Mouse (Mus musculus) C2C12 (cell line): ENCODE data around the gene Grxcr1.

ENCODE experiments used
- CEBPB ChIP-seq: IDR thresholded peaks from one replicate; pipeline ENCODE4 v1.6.1; 2011; ENCODE audit warnings: low read depth, mild to moderate bottlenecking, control low read depth, moderate library complexity
- CTCF ChIP-seq: IDR thresholded peaks from one replicate; pipeline ENCODE4 v1.5.1; 2011; ENCODE audit not compliant: control insufficient read depth, insufficient read depth, insufficient read length
- FOSL1 ChIP-seq: IDR thresholded peaks from one replicate; pipeline ENCODE4 v1.8.0; 2011; ENCODE audit warnings: mild to moderate bottlenecking, low read length; ENCODE audit not compliant: poor library complexity, insufficient read depth, severe bottlenecking
- MAX ChIP-seq: IDR thresholded peaks from one replicate; pipeline ENCODE4 v1.6.1; 2011; ENCODE audit warnings: mild to moderate bottlenecking, control low read depth
- MYOD1 ChIP-seq: IDR thresholded peaks from one replicate; pipeline ENCODE4 v1.6.1; 2011; ENCODE audit warnings: low read depth; ENCODE audit not compliant: control insufficient read depth, insufficient read length
- MYOG ChIP-seq: IDR thresholded peaks from one replicate; pipeline ENCODE4 v1.6.1; 2011; ENCODE audit not compliant: control insufficient read depth, insufficient read length; ENCODE audit errors: extremely low read depth
- USF1 ChIP-seq: IDR thresholded peaks from one replicate; pipeline ENCODE4 v1.6.1; 2011; ENCODE audit warnings: low read depth, mild to moderate bottlenecking, control low read depth, moderate library complexity

DNA sequence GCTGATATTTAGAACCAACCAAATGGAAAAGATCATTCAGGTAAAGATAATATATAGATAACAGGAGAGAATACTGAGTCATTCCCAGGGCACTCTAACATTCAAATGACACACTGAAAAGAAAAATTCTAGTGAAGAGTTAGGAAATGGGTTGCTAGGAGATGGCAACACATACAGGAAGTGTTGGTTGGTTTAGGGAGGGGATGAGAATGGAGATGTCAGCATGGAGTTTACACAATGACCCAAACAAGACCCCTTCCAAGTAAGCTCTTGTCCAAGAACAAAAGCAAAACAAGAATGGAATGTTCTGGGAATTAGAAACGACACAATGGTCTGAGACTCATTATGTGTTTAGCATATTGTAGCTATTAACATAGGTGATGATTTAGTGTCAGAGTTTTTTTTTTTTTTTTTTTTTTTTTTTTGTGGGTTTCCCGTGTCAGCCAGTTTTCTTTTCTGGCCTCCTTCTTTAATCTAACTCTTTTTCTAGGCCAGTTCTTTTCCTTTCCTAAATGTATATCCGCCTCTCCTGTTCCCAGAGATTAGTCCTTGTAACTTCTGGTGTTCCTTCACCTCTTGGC lies 49.6 kb upstream of the Grxcr1 start:
- no peak for TF ChIP-seq CTCF
- no peak for TF ChIP-seq USF1
- TF ChIP-seq MYOD1: no peak
- no peak for TF ChIP-seq CEBPB
- no peak for TF ChIP-seq MYOG
- no peak for TF ChIP-seq MAX
- TF ChIP-seq FOSL1: no peak
